Mouse (Mus musculus) thymus, adult 2 months (tissue): ENCODE measurements around the gene Tpgs1.

Source experiments
- CTCF ChIP-seq: fragments of 200-500 bp; IDR thresholded peaks from 2 replicates; pipeline ENCODE4 v1.5.1; 2012; ENCODE audit warnings: mild to moderate bottlenecking, control low read depth, low read length, moderate library complexity, borderline replicate concordance; ENCODE audit not compliant: control insufficient read depth, poor library complexity, insufficient read depth; ENCODE audit errors: extremely low read depth
- POLR2A ChIP-seq: fragments of 200-500 bp; IDR thresholded peaks from 2 replicates; pipeline ENCODE4 v1.6.1; 2012; ENCODE audit warnings: mild to moderate bottlenecking, low read length, control low read depth, moderate library complexity; ENCODE audit not compliant: control insufficient read depth, poor library complexity, insufficient read depth; ENCODE audit errors: extremely low read depth

GRCm38 (mm10) chr10:79708668-79709067 lies 39.5 kb downstream of the Tpgs1 start:
- TF ChIP-seq CTCF = no peak
- TF ChIP-seq POLR2A = no peak
